Mouse (Mus musculus): ENCODE measurements at regions not wholly inside any gene's neighbourhood (a gene's known extent, or its start where the extent isn't known, plus 50 kb on each side); places are given as distances from the start of the nearest gene placed in this dataset.
A peak's percentile ranks its signal among the peaks of the same experiment; 100 is the strongest.

DNA sequence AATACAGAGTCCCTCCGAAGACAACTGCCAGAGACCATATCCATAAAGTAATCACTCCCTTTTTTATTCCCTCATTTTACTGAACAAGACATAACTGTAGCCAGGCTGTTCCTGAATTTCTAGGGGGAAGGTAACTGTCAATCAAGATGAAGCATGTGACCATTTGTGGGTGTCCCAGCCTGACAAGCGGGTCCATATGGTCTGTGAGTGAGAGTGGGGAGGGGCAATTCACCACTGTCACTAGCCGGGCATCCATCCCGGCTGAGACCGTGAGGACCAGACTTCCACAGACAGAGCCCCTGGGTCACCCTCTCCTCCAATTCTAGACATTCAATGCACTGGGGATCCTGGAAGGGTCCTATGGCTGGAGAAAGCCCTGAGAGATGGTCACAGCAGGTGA is 54.6 kb downstream of the Gm11733 start:
- no peak for DNase-seq (ENCODE audit: low read depth, low spot score)

DNA sequence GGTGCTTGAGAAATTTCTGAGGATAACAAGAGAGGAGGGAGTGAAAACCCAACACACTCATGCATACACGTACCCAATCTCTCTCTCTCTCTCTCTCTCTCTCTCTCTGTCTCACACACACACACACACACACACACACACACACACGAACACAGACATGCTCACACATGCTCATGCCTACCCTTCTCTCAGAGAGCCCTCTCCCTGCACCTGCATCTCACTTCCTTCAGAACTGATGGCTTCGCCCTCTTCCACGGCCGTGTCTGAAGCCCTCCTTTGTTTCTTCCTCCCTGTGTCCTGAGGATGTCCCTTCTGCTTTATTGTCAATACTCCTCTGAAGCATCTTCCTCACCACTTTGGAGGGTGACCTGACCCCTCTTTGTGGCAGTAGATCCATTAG is 56.4 kb downstream of the Gm11733 start:
- DNase-seq (ENCODE audit: low read depth, low spot score): no peak

DNA sequence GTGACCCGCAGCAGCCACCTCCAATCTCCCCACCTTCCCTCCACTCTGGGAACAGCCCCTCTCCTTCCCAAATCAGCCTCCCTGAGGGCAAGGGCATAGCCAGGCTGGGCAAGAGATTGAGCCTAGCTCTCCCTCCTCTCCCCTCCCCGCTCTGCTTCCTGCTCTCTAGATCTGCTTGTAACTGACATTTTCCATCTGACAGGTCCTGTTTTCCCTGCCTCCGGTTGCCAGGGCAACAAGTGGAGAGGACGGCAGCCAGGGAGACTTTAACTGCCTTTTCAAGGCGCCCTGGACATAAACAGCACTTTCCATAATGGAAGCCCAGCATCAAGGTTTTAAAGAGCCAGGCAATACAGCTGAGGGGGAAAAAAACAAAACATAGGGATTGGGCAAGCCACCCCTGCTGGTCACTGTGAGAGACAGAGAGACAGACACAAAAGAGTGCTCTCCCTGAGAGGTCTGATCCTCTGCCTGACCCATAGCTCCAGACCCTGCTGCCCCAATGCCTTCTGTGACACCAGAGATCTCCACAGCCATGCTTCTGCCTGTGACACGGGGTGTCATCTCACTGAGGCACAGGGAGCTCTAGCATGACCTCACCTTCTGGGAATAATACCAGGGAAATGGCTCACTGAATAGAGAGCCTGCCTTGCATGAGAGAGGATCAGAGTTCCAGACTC is 57.2 kb downstream of the Gm11733 start:
- no peak for DNase-seq (ENCODE audit: low read depth, low spot score)

DNA sequence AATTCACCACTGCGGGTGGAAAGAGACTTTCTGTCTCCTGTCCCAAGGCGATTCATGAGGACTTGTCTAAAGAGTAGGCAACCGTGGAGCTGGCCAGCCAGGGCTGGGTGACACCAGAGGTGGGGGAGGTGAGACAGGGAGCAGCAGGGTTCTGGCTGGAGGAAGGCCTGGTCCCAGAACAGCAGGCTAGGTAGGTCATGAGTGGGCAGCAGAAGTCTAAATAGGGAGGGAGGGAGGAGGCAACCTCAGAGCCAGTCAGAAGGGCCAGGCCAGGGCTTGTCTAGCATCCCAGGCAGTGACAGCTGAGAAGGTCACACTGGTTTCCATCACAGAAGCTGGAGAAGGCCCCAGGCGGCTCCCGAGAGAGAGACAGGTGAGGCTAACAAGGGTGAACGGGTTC is 59.0 kb downstream of the Gm11733 start:
- no peak for DNase-seq (ENCODE audit: low read depth, low spot score)

DNA sequence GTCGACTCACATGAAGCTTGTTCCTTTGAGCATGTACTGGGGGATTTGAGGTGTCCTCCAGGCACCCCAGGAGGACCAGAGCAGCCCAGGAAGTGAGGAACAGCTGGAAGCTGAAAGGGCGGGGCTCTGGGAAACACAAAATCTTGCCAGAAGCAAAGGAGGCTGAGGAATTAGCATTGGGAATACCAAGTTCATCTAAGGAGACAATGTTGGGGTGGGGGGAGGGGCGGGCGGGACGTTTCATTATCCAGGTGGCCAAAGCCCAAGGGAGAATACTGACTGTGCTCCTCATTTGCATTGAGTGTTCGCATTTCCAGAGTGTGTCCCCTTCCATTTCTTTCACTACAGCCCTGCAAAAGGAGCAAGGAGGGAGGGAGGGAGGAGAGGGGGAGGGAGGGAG is 60.3 kb downstream of the Gm11733 start:
- peak; percentile 92 for DNase-seq (ENCODE audit: low read depth, low spot score)

DNA sequence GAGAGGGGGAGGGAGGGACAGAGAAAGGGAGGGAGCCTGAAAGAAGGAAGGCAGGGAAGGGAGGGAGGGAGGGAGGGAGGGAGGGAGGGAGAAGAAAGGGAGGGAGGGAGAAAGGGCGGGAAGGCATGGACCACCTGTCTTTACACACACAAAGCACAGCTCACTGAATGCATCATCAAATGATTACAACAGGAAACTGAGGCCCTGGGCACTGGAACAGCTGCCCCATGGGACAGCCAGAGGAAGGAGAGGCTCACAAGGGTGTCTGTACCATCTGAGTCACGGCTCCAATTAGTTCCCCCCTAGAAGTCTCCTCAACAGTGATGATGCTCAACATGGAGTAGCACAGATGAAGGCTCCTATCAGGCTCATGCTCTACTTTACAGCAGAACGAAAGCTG is 60.8 kb downstream of the Gm11733 start:
- no peak for DNase-seq (ENCODE audit: low read depth, low spot score)

DNA sequence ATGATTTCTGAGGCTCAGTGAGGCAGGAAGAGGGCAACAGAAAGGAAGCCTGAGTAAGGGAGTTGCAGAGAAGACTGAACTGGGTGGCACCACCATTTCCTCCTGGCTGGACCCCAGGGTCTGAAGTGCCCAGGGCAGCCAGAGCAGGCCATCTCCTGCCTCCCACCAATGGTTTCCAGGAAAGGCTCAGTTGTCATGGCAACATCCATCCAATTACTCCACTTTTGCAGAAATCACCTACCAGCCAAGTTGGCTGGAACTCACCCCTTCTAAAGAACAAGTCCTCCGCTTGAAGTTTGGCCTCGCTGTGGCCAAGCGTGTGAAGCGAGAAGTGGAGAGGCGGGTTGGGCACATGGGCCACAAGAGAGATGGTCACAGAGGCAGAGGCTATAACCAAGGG is 67.8 kb downstream of the Gm11733 start:
- DNase-seq (ENCODE audit: low read depth, low spot score): no peak

DNA sequence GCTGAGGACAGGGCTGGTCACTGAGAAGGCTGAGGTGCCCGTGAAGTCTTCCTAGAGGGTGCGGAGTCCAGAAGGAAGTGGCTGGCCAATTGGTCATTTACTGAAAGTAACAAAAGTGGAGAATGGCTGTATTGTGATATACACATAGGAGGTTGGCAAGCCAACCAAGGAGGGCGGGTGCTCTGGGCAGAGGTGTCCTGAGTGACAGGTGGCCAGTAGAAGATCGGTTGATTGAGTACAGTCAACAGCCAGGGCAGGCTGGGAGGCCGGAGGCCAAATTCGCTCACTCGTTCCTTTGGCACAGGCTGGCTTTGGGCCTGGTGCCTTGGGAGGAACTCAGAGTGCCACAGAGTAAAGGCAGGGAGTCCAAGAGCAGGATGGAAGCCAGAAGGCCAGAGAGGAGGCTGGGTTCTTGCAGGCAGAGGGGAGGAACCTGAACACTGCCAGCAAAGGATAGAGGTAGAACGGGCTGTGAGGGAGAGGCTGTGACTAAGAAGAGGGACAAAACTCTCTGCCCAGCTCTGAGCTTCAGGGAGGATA is 68.3 kb downstream of the Gm11733 start:
- no peak for DNase-seq (ENCODE audit: low read depth, low spot score)

DNA sequence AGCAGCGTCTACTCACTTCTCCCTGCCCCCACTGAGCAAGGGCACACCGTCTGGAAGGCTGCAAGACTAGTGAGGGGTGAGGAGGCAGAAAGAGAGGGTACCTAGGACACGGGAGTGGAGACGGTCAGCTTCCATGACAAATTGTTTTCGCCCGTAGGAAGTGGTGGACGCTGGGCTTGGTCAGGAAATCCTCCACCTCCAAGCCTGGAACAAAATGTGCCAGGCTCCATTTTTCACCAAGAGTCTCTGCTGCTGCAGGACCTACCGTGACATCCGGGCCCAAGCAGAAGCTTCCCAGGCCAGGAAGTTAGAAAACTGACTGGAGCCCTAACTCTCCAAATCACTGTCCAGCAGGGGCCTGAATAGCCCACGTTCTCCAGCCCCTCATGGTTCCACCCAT is 69.9 kb downstream of the Gm11733 start:
- DNase-seq (ENCODE audit: low read depth, low spot score): no peak

DNA sequence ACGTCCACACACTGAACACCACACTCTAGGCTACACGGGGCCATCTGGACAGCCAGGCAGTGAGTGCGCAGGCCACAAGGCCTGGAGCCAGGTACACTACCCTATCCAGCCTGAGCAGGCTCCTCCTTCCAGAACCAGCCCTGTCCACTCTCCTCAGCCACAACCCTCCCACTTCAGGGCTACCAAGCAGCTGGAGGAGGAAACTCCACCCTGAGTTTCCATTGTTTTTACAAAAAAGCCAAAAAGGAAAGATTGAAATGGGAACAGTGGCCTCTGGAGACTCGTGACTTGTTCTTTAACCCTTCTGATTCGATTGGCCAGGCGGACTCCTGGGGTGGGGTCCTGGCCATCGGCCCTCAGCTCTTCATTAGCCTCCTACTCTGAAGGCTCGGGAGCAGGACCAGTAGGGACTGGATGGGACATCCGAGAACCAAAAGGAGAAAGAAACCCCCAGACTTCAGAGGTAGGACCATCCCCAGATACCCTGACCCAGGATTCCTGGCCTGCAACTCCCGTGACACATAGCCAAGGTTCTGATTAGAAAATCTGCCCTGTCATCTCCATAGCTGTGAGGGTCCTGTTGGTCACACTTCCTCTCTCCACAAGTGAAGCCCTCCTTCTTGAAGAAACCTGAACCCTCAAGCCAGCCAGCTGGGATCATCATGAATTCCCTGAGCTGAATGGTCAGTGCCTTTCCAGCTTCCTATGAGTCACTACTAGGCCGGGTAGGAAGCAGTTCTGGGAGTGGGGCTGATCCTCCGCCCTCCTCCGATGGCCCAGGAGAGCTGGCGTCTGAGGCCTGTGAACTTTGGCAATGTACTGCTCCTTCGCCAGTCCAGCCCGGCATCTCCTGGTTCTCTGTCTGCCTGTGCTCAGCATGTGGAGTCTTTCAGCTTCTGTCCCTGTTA is 73.6 kb downstream of the Gm11733 start:
- no peak for DNase-seq (ENCODE audit: low read depth, low spot score)

DNA sequence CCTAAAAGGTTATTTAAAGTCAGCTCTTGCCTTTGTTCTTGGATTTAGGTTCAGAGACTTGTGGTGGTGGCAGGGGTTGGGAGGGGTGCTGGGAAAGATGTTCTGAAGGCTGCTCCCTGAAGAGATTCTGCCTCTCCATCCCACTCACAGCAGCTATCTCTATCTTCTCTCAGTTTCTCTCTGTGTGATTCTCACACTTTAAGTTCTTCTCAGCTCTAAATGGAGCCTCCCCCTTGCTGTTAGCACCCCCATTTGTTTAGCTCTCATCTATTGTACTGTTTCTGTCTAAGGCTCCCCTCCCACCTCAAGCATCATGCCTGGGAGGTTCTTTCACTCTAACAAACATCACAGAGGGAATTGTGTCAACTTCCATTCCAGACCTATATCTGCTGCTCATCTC is 75.7 kb downstream of the Gm11733 start:
- no peak for DNase-seq (ENCODE audit: low read depth, low spot score)

DNA sequence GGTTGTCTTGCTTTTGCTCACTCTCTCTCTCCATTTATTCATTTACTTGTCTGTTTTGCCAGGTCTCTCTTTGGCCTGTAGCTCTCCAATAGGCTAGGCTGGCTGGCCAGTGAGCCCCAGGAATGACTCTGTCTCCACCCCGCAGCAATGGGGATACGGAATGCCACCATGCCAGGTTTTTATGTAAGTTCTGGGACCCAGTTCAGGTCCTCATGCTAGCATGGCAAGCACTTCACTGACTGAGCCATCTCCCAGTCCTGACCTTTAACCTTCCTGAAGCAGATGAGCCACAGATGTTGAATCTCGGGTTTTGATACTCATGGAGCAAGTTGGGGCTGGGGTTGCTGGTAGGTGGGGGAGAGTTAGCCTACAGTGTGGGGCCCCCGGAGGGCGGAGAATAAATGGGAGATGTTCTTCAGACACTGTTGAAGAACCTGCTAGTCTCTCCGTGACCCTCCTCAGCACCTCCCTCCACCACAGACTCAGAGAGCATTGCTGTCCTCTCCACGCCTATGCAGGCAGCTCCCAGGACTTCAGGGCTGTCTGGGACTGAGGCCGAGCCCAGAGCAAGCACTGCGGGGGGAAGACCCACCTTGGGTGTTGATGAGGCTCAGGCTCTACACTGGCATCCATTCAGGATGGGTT is 83.9 kb downstream of the Gm11733 start:
- DNase-seq (ENCODE audit: low read depth, low spot score): no peak

DNA sequence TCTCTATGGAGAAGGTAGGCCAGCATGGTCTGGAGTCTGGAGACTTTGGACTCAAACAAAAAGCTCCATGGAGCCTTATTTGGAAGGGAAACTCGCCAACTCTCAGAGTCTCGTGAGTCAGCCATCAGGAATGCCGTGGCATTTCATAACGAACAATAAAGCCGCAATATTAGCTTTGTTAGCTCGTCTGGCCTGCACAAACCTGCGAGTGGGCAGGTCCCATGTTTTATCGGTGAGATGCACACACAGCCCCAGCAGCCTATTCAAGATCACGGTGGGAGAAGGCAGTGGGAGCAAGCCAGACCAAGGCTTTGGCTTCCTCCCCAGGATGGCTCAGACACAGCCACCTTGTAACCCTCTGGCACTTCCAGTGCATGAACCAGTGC is 84.4 kb downstream of the Gm11733 start:
- DNase-seq (ENCODE audit: low read depth, low spot score): no peak

DNA sequence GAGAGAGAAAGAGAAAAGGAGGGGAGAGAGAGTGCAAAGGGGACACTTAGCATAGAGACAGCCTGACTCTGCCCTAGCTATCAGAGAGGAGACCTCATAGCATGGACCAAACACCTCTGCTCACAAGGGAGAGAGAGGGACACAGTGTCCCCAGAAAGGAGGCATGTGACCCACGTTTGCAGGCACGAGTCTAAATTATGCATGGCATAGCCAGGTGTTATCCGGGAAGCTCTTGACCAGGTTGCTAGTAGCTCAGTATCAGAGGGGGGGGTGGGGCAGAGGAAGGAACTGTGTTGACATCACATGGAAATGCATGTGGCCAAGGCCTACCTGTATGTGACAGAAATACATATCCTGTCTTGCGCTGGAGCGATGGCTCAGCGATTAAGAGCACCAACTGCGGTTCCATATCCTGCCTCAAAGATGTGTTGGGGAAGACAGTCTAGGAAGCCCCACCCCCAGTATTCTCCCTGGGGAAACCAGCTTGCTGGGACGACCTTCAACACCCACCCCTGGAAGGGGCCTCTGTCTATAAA is 84.5 kb upstream of the Tnrc6c start:
- DNase-seq (ENCODE audit: low read depth, low spot score): no peak

DNA sequence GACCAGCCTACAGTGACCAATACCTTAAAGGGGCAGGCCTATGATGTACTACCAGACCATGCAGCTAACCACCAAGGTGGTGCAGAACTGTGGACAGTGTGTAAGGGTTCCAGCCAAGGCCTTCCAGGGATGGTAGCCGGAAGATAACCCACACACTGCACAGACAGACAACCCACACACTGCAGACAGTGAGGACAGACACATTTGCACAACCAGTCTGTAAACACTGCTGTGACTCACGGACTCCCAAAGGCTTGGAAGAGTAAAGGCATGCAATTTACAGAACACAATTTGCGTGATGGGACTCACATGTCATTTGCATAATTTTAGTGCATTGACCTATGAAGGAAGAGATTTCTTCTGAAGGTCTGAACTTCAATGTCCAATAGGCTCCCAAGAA is 82.2 kb upstream of the Tnrc6c start:
- no peak for DNase-seq (ENCODE audit: low read depth, low spot score)

DNA sequence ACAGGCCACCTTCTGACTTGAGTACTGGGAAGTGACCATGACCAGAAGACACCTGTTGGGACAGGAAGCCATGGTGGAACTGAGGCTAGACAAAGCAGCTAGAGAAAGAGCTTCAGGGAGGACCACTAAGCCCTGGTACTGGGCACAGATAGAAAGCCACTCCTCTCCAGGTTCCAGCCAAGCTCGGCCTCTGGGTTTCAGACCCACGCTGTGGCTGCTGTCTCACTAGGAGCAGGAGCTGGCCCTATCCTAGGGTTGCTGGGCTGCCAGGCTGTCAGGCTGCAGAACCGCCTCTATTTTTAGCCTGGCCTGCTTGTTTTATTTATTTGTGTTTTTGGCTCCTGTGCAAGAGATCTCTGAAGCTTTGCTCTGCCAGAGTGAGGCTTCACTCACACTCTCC is 79.4 kb upstream of the Tnrc6c start:
- DNase-seq (ENCODE audit: low read depth, low spot score): no peak

DNA sequence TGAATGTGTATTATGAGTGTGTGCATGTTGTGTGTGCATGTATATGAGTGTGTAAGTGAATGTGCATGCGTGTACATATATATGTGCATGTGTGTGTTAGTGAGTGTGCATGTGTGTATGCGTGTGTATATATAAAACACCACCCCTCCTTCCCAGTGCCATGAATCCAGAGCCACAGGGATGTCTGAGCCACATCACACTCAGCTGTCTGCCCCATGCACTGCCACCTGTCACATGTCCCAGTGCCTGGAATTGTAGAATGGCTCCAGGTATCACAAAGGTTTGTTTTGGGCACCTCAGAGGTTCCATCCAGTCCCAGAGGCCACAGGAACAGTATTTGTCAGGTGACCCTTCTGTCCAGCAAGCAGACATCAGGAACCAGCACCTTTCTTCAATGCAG is 75.0 kb upstream of the Tnrc6c start:
- no peak for DNase-seq (ENCODE audit: low read depth, low spot score)

DNA sequence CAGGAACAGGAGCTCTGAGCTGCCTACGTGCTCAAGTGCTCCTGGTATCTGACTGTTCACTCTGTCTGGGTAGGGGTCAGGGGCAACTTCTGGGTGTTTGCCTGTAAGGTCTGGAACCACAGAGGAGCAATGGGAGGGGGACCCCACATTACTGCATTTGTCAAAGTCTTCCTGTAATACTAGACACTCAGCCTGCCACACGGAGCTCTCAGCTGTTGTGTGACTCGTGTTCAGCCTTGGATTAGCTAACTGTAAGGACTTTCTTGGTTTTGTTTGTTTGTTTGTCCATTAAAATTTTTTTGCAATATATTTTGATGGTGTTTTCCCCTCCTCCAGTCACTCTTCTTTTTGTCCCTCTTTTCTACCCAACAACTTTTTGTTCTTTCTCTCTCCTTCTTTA is 74.4 kb upstream of the Tnrc6c start:
- DNase-seq (ENCODE audit: low read depth, low spot score): no peak

DNA sequence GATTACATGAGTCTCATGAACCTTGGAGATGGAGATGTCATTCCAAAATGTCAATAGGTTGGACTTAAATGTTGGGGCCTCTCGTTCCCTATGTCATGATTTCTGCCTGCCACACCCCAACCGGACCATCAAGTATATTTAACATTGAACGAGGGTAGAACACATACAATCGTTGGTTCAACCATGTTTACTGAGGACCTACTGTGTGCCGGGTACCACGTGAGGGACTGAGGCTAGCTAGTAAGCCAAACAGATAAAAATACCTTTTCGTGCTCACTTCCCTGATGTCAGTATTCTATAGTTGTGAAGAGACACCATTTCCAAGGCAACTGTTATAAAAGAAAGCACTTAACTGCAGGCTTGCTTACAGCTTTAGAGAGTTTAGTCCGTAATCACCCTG is 70.6 kb upstream of the Tnrc6c start:
- no peak for DNase-seq (ENCODE audit: low read depth, low spot score)

DNA sequence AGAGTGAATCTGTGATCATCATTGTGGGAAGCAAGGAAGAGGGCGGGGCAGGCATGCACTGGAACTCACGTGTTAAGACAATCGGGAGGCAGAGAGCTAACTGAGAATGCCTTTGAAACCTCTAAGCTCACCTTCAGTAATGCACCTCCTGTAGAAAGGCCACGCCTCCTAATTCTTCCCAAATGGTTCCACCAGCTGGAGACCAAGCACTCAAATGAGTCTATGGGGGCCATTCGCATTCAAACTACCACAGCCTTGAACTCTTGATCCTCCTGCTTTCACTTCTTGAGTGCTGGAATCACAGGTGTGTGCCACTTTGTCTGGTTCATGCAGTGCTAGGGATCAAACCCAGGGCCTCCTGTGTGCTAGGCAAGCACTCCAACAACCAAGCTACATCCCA is 68.5 kb upstream of the Tnrc6c start:
- DNase-seq (ENCODE audit: low read depth, low spot score): peak; percentile 95

DNA sequence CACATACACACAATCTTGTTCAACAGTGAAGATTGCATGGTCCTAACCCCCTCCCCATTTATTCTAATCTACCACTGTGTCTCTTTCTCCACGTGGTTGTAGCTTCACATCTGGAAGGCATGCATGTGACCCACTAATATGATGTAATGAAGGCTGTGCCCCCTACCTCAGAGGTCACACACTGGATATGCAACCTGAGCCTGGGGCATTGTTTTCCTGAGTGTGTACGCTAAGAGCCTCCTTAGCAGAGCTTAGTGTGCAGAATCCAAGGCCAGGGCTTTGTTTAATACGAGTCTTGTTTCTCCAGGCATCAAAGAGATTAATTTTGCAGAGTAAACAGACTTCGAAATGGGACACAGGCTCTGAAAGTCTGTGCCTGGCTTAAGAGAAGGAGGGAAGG is 68.0 kb upstream of the Tnrc6c start:
- peak; percentile 78 for DNase-seq (ENCODE audit: low read depth, low spot score)

DNA sequence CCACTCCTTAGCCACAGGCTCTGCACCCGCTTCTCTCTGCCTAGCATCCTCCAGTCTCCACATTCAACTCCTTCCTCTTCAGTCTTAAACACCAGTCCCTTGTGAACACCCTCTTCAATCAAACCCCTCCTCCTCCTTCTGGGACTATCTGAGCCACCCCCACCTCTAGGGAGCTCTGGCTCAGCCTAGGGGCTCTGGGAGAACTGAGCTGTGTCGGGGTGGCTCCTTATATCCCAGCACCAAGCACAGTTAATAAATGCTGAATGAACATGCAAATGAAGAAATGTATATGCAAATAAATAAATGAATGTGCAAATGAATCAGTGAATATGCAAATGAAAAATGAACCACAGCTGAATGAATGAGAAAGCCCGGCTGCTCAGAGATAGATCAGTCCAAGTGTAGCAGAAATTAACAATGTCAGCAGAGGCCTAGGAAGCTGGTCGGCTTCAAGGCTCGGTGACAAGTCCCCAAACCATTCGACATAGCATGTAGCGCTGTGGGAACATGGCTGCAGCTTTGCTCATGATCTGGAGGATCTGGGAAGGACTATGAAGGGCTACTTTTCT is 67.1 kb upstream of the Tnrc6c start:
- DNase-seq (ENCODE audit: low read depth, low spot score): no peak
